8 mouse cellular contexts compared by ENCODE assay signal in genomic region chr16:41258145-41259035, GRCm38 (mm10).
DNase-seq lines count a peak whose midpoint lies in the region; ATAC-seq and TF ChIP-seq lines count a peak whose summit lies in the region.

No protein-coding gene starts in this region.

- H3K27ac ChIP-seq in forebrain, embryonic 15.5 days (replicated peaks) = no peak overlapping the region; the same call in 1 of the 2 replicates
- H3K27ac ChIP-seq in kidney, adult 2 months (ENCODE audit: insufficient read depth, low read depth, low read length) = no peak overlapping the region
- no peak overlapping the region for H3K27ac ChIP-seq in neural tube, embryonic 11.5 days (ENCODE audit: low read depth, low read length)

- 0 out of 2 replicates have a peak, but pooled peaks cover 3% of the 10 kb centered on the region for H3K4me1 ChIP-seq in forebrain, embryonic 15.5 days
- no peaks in the 10 kb centered on the region for H3K4me1 ChIP-seq in kidney, adult 2 months (ENCODE audit: control insufficient read depth, insufficient read depth, low read length)
- H3K4me1 ChIP-seq in neural tube, embryonic 11.5 days (ENCODE audit: control insufficient read depth, insufficient read depth, low read length) = no peaks in the 10 kb centered on the region

- no peaks in the 10 kb centered on the region for H3K36me3 ChIP-seq in forebrain, embryonic 15.5 days
- H3K36me3 ChIP-seq in kidney, adult 2 months (ENCODE audit: control insufficient read depth, insufficient read depth, low read length) = no peaks in the 10 kb centered on the region
- no peaks in the 10 kb centered on the region for H3K36me3 ChIP-seq in neural tube, embryonic 11.5 days (ENCODE audit: control insufficient read depth, insufficient read depth, low read length)

- WGBS in forebrain, embryonic 15.5 days = 49% methylated on average over 12 of the region's 12 CpGs
- 47% methylated on average over 12 of the region's 12 CpGs for WGBS in kidney, adult 2 months
- 60% methylated on average over 12 of the region's 12 CpGs for WGBS in neural tube, embryonic 11.5 days

- no peak overlapping the region for H3K4me3 ChIP-seq in forebrain, embryonic 15.5 days
- H3K4me3 ChIP-seq in kidney, adult 2 months (ENCODE audit: insufficient read depth, low read depth, low read length) = no peak overlapping the region
- no peak overlapping the region for H3K4me3 ChIP-seq in neural tube, embryonic 11.5 days (ENCODE audit: low read depth, low read length)

- no peak overlapping the region for H3K4me2 ChIP-seq in forebrain, embryonic 15.5 days (replicated peaks)
- H3K4me2 ChIP-seq in neural tube, embryonic 11.5 days (ENCODE audit: low read depth) = no peak overlapping the region

- intact Hi-C loops in left cerebral cortex, postnatal 25 days (cut with DNase I) = loop anchor here (5.0 to 10.0 kb wide), 2 partner anchors 256 to 579 kb away; no protein-coding TSS in a partner anchor

- peak; percentile 31 for TF ChIP-seq CTCF in kidney, adult 2 months (conservative IDR thresholded peaks at IDR 0.05; ENCODE audit: insufficient read depth, insufficient read length, low read depth, low read length)

- peak; percentile 9 for DNase-seq in thymus, postnatal 0 days (ENCODE audit: low spot score)
- no peak for DNase-seq in thymus, postnatal 36 days
- DNase-seq in cerebellum, adult 11 months = peak; percentile 53
- peak; percentile 50 for DNase-seq in kidney, adult 2 months
- peak; percentile 80 to 86 for DNase-seq in left cerebral cortex, postnatal 25 days (ENCODE audit: low spot score in 2 of 2)
- DNase-seq in neural tube, embryonic 11.5 days (ENCODE audit: low spot score) = peak; percentile 70
- DNase-seq in spleen, adult 18-20 months = no peak

- H3K27me3 ChIP-seq in forebrain, embryonic 15.5 days = no peaks in the 10 kb centered on the region
- 0 out of 2 replicates have a peak, but pooled peaks cover 1% of the 10 kb centered on the region for H3K27me3 ChIP-seq in kidney, adult 2 months (replicated peaks; ENCODE audit: control insufficient read depth, insufficient read depth, low read length)
- H3K27me3 ChIP-seq in neural tube, embryonic 11.5 days (ENCODE audit: control insufficient read depth, insufficient read depth, low read length) = no peaks in the 10 kb centered on the region

- no peak overlapping the region for H3K9ac ChIP-seq in forebrain, embryonic 15.5 days (replicated peaks)
- H3K9ac ChIP-seq in neural tube, embryonic 11.5 days (ENCODE audit: low read length) = no peak overlapping the region

- no peak for TF ChIP-seq POLR2A in kidney, adult 2 months (IDR thresholded peaks at IDR 0.05; ENCODE audit: low read depth, low read length)

- peak; percentile 81 for ATAC-seq in forebrain, embryonic 15.5 days (replicated peaks)
- ATAC-seq in neural tube, embryonic 11.5 days (ENCODE audit: insufficient read depth, low FRiP score, low TSS enrichment) = peak; percentile 55; the same call in 1 of the 2 replicates

- H3K9me3 ChIP-seq in forebrain, embryonic 15.5 days = no peaks in the 10 kb centered on the region
- H3K9me3 ChIP-seq in neural tube, embryonic 11.5 days (ENCODE audit: control insufficient read depth, low read length) = no peaks in the 10 kb centered on the region

Comparison
In these comparisons a context has a peak if more than half of its experiments do, and no peak if none do; other contexts are left out.
1. DNase-seq: peak in thymus, postnatal 0 days (single experiment), cerebellum, adult 11 months (single experiment), kidney, adult 2 months (single experiment), left cerebral cortex, postnatal 25 days (2 of 2) and neural tube, embryonic 11.5 days (single experiment); none in thymus, postnatal 36 days (0 of 2) and spleen, adult 18-20 months (0 of 2).